Mouse (Mus musculus): ENCODE measurements around the gene Cwc27.

Cwc27 gene

GRCm38 (mm10) chr13:104608516-104608915 lies 208.4 kb downstream of the Cwc27 start:
- DNase-seq: no peak

GRCm38 (mm10) chr13:104606786-104607580 lies 210.0 kb downstream of the Cwc27 start:
- no peak for DNase-seq

- DNase-seq: no peak
Observed at GRCm38 (mm10) chr13:104605111-104605510, 211.8 kb downstream of the Cwc27 start.

- no peak for DNase-seq
Observed at GRCm38 (mm10) chr13:104602197-104602596, 214.7 kb downstream of the Cwc27 start.

- no peak for DNase-seq
Observed at GRCm38 (mm10) chr13:104601783-104602182, 215.2 kb downstream of the Cwc27 start.

GRCm38 (mm10) chr13:104596199-104596598 lies 220.7 kb downstream of the Cwc27 start:
- no peak for DNase-seq

GRCm38 (mm10) chr13:104594820-104595351 lies 222.1 kb downstream of the Cwc27 start:
- no peak for DNase-seq

GRCm38 (mm10) chr13:104590931-104591330 lies 226.0 kb downstream of the Cwc27 start:
- no peak for DNase-seq

- DNase-seq: no peak
Observed at GRCm38 (mm10) chr13:104590097-104590607, 226.8 kb downstream of the Cwc27 start.

GRCm38 (mm10) chr13:104588383-104588782 lies 228.6 kb downstream of the Cwc27 start:
- DNase-seq: no peak

Measured in kidney, postnatal 14 days (tissue).